Mouse (Mus musculus) CH12.LX (cell line): ENCODE results near the gene Armc8. TPM values are rescaled to one million over a fixed set of nuclear protein-coding genes. Genes with fewer than 3 reads are reported as not detected.

Source experiments
- DNase-seq: peaks from one replicate; pipeline ENCODE4 v3.0.0-alpha.2; 2013; ENCODE audit errors: extremely low read depth
- H3K27ac ChIP-seq: 2 replicates; pipeline ENCODE4 v1.5.1; 2012; ENCODE audit warnings: low read depth, mild to moderate bottlenecking, control low read depth, moderate library complexity; ENCODE audit not compliant: insufficient read depth
- H3K27me3 ChIP-seq: replicated peaks from 2 replicates; pipeline ENCODE3; 2012; ENCODE audit warnings: inconsistent platforms
- H3K36me3 ChIP-seq, 2 experiments: replicated peaks in 1 of 2; 2 replicates each; pipeline versions ENCODE3 to v1.6.1; 2012; ENCODE audit warnings: inconsistent platforms in 1 of 2, low read length in 1 of 2, mild to moderate bottlenecking in 1 of 2, mixed read lengths in 1 of 2, moderate library complexity in 1 of 2; ENCODE audit not compliant: control insufficient read depth in 1 of 2, insufficient read depth in 1 of 2
- H3K4me1 ChIP-seq, 2 experiments: 2 replicates each; pipeline ENCODE4 v1.6.1; 2012; ENCODE audit warnings: inconsistent platforms in 1 of 2, moderate library complexity in 1 of 2; ENCODE audit not compliant: insufficient read depth in 2 of 2, control insufficient read depth in 1 of 2
- H3K4me2 ChIP-seq: 2 replicates; pipeline ENCODE4 v1.6.1; 2012; ENCODE audit warnings: low read depth, mild to moderate bottlenecking, control low read depth; ENCODE audit not compliant: poor library complexity, insufficient read depth, severe bottlenecking
- H3K4me3 ChIP-seq, 3 experiments: fragments of 150-350 bp in 1 of 3; sonication (generic) in 1 of 3; replicated peaks in 1 of 3; 2 replicates each; pipeline versions ENCODE3 to v1.5.1; 2011 to 2012; ENCODE audit warnings: low read depth in 2 of 3, low read length in 2 of 3, mild to moderate bottlenecking in 2 of 3, moderate library complexity in 2 of 3, control low read depth in 1 of 3, improper control_type of control experiment in 1 of 3, inconsistent platforms in 1 of 3, mixed read lengths in 1 of 3; ENCODE audit not compliant: poor library complexity in 1 of 3
- H3K79me2 ChIP-seq: replicated peaks from 2 replicates; pipeline ENCODE4 v1.6.1; 2012; ENCODE audit warnings: mild to moderate bottlenecking, moderate library complexity; ENCODE audit not compliant: control insufficient read depth, poor library complexity, insufficient read depth, severe bottlenecking; ENCODE audit errors: extremely low read depth
- H3K9ac ChIP-seq: 2 replicates; pipeline ENCODE4 v1.6.1; 2012; ENCODE audit warnings: low read depth, mild to moderate bottlenecking, control low read depth, moderate library complexity; ENCODE audit not compliant: insufficient read depth
- H3K9me3 ChIP-seq: replicated peaks from 2 replicates; pipeline ENCODE3; 2012; ENCODE audit warnings: low read length, inconsistent platforms, mixed read lengths
- BHLHE40 ChIP-seq: IDR thresholded peaks from 2 replicates; pipeline ENCODE4 v1.6.1; 2011; ENCODE audit warnings: mild to moderate bottlenecking, low read depth, low read length, improper control_type of control experiment
- ELF1 ChIP-seq: IDR thresholded peaks from 2 replicates; pipeline ENCODE4 v1.6.1; 2014; ENCODE audit warnings: low read depth, mild to moderate bottlenecking, inconsistent platforms, low read length, improper control_type of control experiment
- ETS1 ChIP-seq: conservative IDR thresholded peaks from 2 replicates; pipeline ENCODE4 v1.6.1; 2012; ENCODE audit warnings: low read depth, mild to moderate bottlenecking, inconsistent platforms, low read length, improper control_type of control experiment, moderate library complexity
- HCFC1 ChIP-seq: IDR thresholded peaks from 2 replicates; pipeline ENCODE4 v1.6.1; 2012; ENCODE audit warnings: low read depth, mild to moderate bottlenecking, inconsistent platforms, low read length, improper control_type of control experiment
- IRF4 ChIP-seq: IDR thresholded peaks from 2 replicates; pipeline ENCODE4 v1.6.1; 2014; ENCODE audit warnings: low read depth, mild to moderate bottlenecking, inconsistent platforms, low read length, improper control_type of control experiment
- JUN ChIP-seq: IDR thresholded peaks from 2 replicates; pipeline ENCODE4 v1.6.1; 2011; ENCODE audit warnings: low read depth, mild to moderate bottlenecking, low read length, improper control_type of control experiment, moderate library complexity; ENCODE audit not compliant: insufficient read depth
- JUND ChIP-seq: conservative IDR thresholded peaks from 2 replicates; pipeline ENCODE4 v1.6.1; 2011; ENCODE audit warnings: low read depth, low read length, improper control_type of control experiment
- MEF2A ChIP-seq: IDR thresholded peaks from 2 replicates; pipeline ENCODE4 v1.6.1; 2014; ENCODE audit warnings: low read depth, mild to moderate bottlenecking, inconsistent platforms, low read length, improper control_type of control experiment, borderline replicate concordance
- MXI1 ChIP-seq: IDR thresholded peaks from 2 replicates; pipeline ENCODE4 v1.6.1; 2011; ENCODE audit warnings: mild to moderate bottlenecking, low read depth, low read length, improper control_type of control experiment
- MYC ChIP-seq: IDR thresholded peaks from 2 replicates; pipeline ENCODE4 v1.6.1; 2011; ENCODE audit warnings: low read depth, mild to moderate bottlenecking, improper control_type of control experiment, low read length
- NELFE ChIP-seq: IDR thresholded peaks from 2 replicates; pipeline ENCODE4 v1.6.1; 2011; ENCODE audit warnings: low read depth, low read length, improper control_type of control experiment
- PAX5 ChIP-seq: IDR thresholded peaks from 2 replicates; pipeline ENCODE4 v1.6.1; 2012; ENCODE audit warnings: low read length, inconsistent platforms, mixed read lengths
- RAD21 ChIP-seq: IDR thresholded peaks from 2 replicates; pipeline ENCODE4 v1.6.1; 2011; ENCODE audit warnings: low read depth, mild to moderate bottlenecking, low read length, improper control_type of control experiment, moderate library complexity
- SIN3A ChIP-seq: IDR thresholded peaks from 2 replicates; pipeline ENCODE4 v1.6.1; 2012; ENCODE audit warnings: low read length, improper control_type of control experiment, inconsistent platforms
- USF1 ChIP-seq: IDR thresholded peaks from 2 replicates; pipeline ENCODE4 v1.6.1; 2014; ENCODE audit warnings: low read depth, mild to moderate bottlenecking, inconsistent platforms, low read length, improper control_type of control experiment
- ZKSCAN1 ChIP-seq: IDR thresholded peaks from 2 replicates; pipeline ENCODE4 v1.6.1; 2012; ENCODE audit warnings: low read depth, inconsistent platforms, low read length, improper control_type of control experiment, borderline replicate concordance
- ZMIZ1 ChIP-seq: IDR thresholded peaks from 2 replicates; pipeline ENCODE4 v1.6.1; 2012; ENCODE audit warnings: low read depth, mild to moderate bottlenecking, inconsistent platforms, low read length, improper control_type of control experiment
- dilution Hi-C: fragments of 300-500 bp; cut with MboI; formaldehyde crosslinking; loops from 2 replicates; pipeline ENCODE4 v1.14.3; 2020; ENCODE audit warnings: low sequenced_read_pairs; ENCODE audit not compliant: extremely low pct_unique_long_range_greater_than_20kb, extremely low pct_ligation_motif_present
- in situ Hi-C: fragments of 300-500 bp; cut with MboI; formaldehyde crosslinking; loops from 3 replicates; pipeline ENCODE4 v1.14.3; 2019; ENCODE audit warnings: low sequenced_read_pairs, low pct_ligation_motif_present, low pct_unique_long_range_greater_than_20kb, mixed read lengths
- polyA plus RNA-seq: library from polyadenylated mRNA; unstranded; fragments of >175 nt; gene quantifications from 2 replicates; pipeline ENCODE4 v1.2.1, GENCODE M21; 2012; ENCODE audit warnings: low read depth; ENCODE audit not compliant: insufficient read length
- total RNA-seq, 2 experiments: library from RNA; depleted of rRNA; stranded (reverse); fragments of 300-350 nt in 1 of 2; fragments of >200 nt in 1 of 2; gene quantifications; 2 replicates each; pipeline ENCODE4 v1.2.3; 2012 to 2014

Armc8 gene
- total and polyA plus RNA-seq, 3 experiments: 9.3 to 16.9 (median 15.3) TPM

GRCm38 (mm10) chr9:99563714-99564113, 5.0 kb downstream of the Armc8 start:
- no peak for TF ChIP-seq PAX5
- TF ChIP-seq MXI1: peak; percentile 93
- TF ChIP-seq SIN3A: peak; percentile 91

GRCm38 (mm10) chr9:99560389-99560788, 8.3 kb downstream of the Armc8 start:
- peaks cover 0 to 20% of the 10 kb centered on the region in 2 experiments; a peak in 2 of 4 replicates for H3K4me1 ChIP-seq
- peak overlapping the region; percentile 84; the same call in 1 of the 2 replicates for H3K4me2 ChIP-seq
- peaks cover 29% of the 10 kb centered on the region for H3K79me2 ChIP-seq
- no peak for TF ChIP-seq ZMIZ1
- TF ChIP-seq JUN: no peak
- TF ChIP-seq USF1: no peak
- peak; percentile 47; the same call in 1 of the 2 replicates for TF ChIP-seq IRF4
- TF ChIP-seq ELF1: no peak
- no peak for TF ChIP-seq MYC
- TF ChIP-seq BHLHE40: no peak
- TF ChIP-seq ZKSCAN1: no peak
- TF ChIP-seq JUND: no peak
- no peak for TF ChIP-seq MEF2A
- TF ChIP-seq MXI1: no peak
- peak; percentile 79 for TF ChIP-seq ETS1
- no peak for TF ChIP-seq RAD21
- no peak for TF ChIP-seq NELFE
- TF ChIP-seq HCFC1: no peak
- DNase-seq: peak; percentile 49
- peaks cover 0 to 5% of the 10 kb centered on the region in 2 experiments for H3K36me3 ChIP-seq
- H3K9ac ChIP-seq: peak overlapping the region; percentile 66; the same call in 1 of the 2 replicates
- no peak overlapping the region for H3K27ac ChIP-seq
- dilution Hi-C loops: no loop called here
- H3K27me3 ChIP-seq: no peaks in the 10 kb centered on the region
- no peaks in the 10 kb centered on the region for H3K9me3 ChIP-seq
- in situ Hi-C loops: no loop called here
- H3K4me3 ChIP-seq: peak overlapping the region; percentile 22 to 52 (median 41)

More at GRCm38 (mm10) chr9:99563714-99564113, 5.0 kb downstream of the Armc8 start:
- H3K79me2 ChIP-seq: peaks cover 39% of the 10 kb centered on the region
- peaks cover 0 to 30% of the 10 kb centered on the region in 2 experiments; a peak in 3 of 4 replicates for H3K4me1 ChIP-seq
- no peak overlapping the region for H3K27ac ChIP-seq
- H3K4me2 ChIP-seq: no peak overlapping the region; the same call in 1 of the 2 replicates
- H3K9me3 ChIP-seq: no peaks in the 10 kb centered on the region
- peaks cover 0 to 2% of the 10 kb centered on the region in 2 experiments for H3K36me3 ChIP-seq
- peak; percentile 49 for DNase-seq
- no peak overlapping the region for H3K4me3 ChIP-seq
- in situ Hi-C loops: no loop called here
- no peaks in the 10 kb centered on the region for H3K27me3 ChIP-seq
- dilution Hi-C loops: no loop called here
- H3K9ac ChIP-seq: no peak overlapping the region
